Mouse (Mus musculus): ENCODE measurements at regions not wholly inside any gene's neighbourhood (a gene's known extent, or its start where the extent isn't known, plus 50 kb on each side); places are given as distances from the start of the nearest gene placed in this dataset.

GRCm38 (mm10) chr19:23507256-23507851, 59.1 kb upstream of the Mamdc2 start:
- peak; percentile 27 for DNase-seq (ENCODE audit: low read depth, low spot score)

Data from brain, adult 2 months (tissue).